Mouse (Mus musculus): ENCODE measurements around the gene Kdm7a.

The Kdm7a gene

DNA sequence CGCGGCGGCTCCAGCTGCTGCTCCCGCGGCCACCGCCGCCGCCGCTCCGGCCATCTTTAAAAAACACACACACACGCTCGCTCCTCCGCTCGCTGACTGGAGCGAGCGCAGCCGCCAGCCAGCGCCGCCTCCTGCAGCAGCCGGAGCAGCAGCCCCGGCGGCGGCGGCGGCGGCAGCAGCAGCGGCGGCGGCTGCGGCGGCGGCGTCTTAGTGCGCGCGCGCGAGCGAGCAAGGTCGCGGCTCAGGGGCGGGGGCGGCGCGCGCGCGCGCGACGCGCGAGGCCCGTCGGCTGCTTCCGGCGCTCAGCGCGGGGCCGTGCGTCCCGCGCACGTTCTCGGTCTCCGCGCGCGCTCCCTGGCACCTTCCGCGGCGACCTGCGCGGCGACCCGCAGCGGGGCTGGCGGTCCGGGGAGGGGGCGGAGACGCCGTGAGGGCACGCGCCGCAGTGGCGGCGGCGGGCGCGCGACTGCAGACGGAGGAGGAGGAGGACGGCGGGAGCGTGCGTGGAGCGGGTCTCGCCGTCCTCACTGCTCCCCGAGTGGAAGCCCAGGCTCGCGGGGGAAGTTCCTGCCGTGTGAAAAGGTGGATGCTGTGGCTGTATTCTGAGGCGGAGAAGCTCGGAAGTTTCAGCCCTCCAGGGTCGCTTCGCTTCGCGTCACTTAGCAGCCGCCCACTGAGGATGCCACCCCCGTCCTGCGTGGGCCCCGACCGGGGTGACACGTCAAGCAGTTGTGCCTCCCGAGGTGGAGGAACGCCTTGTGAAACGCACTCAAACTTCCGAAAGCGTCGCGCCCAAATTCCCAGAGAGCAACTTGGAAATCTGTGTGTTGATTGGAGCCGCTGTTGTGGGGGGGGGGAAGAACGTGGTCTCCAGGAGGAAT, at the start of gene Kdm7a:
Kdm7a (minus strand) TSS at position 209 of the 881 bp plus-strand sequence.
- peak; percentile 93 for DNase-seq

DNA sequence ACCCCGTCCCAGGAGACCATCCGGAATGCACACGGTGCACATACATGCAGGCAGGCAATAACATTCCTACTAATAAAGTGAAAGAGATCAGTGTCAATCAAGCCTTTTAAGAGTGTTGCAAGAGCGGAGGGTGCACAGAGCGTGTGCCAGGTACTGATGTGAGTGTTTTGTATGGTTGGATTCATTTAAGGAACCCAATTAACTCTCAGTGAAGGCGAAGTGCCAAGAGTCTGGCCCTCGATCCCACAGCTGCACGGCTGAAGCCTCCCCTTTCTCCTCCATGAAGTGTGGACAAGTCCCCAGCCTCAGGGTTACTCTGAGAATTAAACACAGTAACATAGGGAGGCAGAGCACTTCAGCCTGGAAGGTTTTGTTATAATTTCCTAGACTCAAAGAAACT, 48.7 kb upstream of the Kdm7a start:
- DNase-seq = no peak

- no peak for DNase-seq
Measured at GRCm38 (mm10) chr6:39250055-39250454, 43.5 kb upstream of the Kdm7a start.

GRCm38 (mm10) chr6:39249176-39249770, 42.7 kb upstream of the Kdm7a start:
- no peak for DNase-seq

DNA sequence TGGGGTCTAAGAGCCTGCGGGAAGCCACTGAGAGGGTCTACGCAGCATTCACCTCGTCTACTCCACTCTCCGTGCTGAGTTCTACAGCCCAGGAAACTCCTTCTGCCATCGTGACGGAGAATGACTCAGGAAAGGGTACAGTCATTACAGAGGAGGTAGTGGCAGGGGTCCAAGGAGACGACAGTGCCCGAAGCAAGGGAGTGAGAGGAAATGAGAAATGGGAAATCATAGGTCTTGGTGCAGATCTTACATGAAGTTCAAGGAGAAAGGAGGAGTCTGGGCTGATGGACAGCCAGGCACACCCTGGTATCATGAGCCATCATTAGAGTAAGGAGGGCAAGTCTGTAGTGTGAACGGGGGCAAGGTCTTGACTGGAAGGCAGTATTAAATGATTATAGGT, 37.5 kb upstream of the Kdm7a start:
- DNase-seq = no peak

DNA sequence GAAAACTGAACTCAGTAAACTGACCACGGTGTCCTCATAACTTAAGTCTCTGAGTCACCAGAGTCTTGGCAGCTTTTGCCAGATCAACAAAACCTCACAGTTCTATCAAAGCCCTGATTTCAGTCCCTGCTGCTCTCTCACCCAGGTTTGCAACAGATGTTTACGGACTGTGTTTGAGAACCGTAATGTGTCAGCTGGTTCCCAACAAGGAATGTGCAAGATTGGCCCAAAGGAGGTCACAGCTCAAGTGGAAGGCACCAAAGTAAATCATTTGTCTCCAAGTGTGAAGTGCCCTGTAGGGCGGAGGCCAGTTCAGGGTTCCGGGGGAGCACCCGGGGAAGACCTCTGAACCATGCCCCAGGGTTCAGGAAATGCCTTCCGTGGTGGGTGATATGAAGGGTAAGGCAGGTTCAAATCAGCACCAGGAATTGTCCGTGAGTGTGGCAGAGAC, 36.9 kb upstream of the Kdm7a start:
- DNase-seq = peak; percentile 35

- peak; percentile 92 for DNase-seq
Measured at GRCm38 (mm10) chr6:39242718-39243471, 36.3 kb upstream of the Kdm7a start.

DNA sequence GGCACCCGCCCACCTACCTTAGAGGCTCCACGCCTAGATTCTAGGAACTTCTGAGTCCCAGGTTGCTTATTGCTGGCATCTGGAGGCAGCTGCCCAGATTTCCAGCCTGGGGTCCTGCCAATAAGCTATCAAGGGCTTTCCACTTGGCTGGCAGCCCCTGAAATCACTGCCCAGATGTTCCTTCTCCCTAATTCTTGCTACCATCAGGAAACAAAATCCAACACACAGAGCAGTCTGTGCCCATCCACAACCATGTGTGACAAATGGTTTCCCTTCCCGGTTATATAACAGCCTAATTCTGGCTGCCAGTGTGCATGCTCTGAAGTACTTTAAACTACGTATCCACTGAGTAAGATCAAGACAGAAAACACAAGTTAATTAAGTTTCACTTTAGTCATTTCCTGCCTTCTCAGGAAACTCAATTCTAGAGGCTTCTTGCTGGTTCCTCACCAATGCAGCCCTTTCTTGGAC, 34.9 kb upstream of the Kdm7a start:
- peak; percentile 16 for DNase-seq

GRCm38 (mm10) chr6:39240956-39241355, 34.4 kb upstream of the Kdm7a start:
- no peak for DNase-seq

DNA sequence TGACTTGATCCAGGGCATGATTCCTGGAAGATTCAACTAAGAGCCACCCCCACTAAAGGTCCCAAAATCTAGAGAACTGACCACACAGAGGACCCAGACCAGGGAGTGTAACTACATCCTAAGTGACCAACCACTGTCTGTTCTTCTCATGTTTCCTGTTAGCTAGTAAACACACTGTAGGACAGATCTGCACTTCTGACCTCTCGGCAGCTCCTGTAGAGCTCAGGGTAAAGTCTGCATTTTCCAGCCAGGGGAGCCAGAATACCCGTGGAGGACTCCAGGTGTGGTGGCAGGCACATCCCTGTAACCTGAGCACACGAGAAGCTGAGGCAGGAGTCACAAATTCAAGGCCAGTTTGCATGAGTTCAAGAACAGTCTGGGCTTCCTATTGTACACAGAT, 31.3 kb upstream of the Kdm7a start:
- DNase-seq = no peak

DNA sequence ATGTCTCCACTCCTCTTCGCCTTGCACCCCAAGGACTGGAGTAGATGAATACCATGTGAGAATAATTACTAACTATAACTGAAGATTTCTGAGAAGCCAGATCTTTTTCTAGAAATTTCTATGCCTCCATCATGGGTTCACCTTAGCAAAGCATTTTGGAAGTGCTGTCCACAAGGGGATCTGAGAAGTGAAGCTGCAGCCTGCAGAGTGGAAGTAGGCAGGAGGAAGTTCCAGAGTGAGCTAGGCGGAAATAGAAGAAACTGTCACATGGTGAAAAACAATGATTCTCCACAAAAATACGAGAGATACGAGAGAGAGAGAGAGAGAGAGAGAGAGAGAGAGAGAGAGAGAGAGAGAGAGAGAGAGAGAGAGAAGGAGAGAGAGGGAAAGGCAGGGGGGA, 26.0 kb upstream of the Kdm7a start:
- no peak for DNase-seq

- no peak for DNase-seq
Measured at GRCm38 (mm10) chr6:39230664-39231063, 24.1 kb upstream of the Kdm7a start.

GRCm38 (mm10) chr6:39226610-39226955, 20.0 kb upstream of the Kdm7a start:
- DNase-seq = no peak

DNA sequence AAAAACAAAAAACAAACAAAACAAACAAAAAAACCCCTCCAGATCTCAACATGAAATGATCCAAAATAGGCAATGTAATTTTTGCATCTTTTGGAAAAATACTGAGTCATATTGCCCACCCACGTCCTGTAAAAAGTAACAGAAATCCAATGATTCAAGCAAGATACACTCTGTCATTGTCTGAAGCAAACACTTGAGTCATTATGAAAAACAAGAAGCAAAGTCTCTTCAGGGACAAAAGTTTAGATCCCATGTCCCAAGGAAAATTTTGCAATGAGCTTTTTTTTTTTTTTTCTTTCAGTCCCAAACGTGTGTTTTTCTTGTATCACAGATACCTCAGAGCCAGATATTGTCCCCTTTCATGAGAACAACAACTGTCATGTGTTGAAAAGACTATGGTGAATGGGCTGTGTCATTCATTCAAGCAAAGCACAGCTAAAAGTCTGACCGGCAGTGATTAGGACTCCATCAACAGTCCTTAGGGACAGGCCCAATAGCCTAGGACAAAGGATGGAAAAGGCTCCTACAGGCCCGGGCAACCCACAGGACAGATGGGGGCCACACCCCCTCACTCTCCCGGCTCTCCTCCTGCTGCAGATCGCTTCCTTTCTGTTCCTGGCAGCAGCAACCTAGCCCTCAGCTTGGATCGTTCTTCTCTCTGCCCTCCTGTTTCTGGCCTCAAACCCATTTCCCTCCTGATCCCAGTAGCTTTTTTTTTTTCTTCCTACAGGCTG, 19.5 kb upstream of the Kdm7a start:
- no peak for DNase-seq

- no peak for DNase-seq
Measured at GRCm38 (mm10) chr6:39223328-39223885, 16.8 kb upstream of the Kdm7a start.

- no peak for DNase-seq
Measured at GRCm38 (mm10) chr6:39222487-39222886, 15.9 kb upstream of the Kdm7a start.

DNA sequence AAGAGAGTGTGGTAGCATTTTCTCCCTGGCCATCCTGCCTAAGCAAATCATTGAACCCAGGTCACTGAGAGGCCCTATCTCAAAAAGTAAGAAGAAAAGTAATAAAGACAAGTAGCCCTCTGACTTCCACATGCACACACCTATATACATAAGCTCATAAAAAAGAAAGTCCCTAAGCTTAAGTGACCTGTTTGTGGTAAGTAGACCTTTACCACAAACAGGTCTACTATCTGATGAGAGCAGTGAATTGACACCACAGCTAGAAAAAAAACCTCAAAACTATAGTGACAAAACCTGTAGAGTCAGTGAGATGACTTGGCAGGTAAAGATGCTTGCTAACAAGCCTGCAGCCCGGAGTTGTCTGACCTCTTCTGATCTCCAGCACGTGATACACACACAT, 11.4 kb upstream of the Kdm7a start:
- no peak for DNase-seq

- DNase-seq = no peak
Measured at GRCm38 (mm10) chr6:39217138-39217537, 10.5 kb upstream of the Kdm7a start.

- DNase-seq = no peak
Measured at GRCm38 (mm10) chr6:39214949-39215606, 8.5 kb upstream of the Kdm7a start.

DNA sequence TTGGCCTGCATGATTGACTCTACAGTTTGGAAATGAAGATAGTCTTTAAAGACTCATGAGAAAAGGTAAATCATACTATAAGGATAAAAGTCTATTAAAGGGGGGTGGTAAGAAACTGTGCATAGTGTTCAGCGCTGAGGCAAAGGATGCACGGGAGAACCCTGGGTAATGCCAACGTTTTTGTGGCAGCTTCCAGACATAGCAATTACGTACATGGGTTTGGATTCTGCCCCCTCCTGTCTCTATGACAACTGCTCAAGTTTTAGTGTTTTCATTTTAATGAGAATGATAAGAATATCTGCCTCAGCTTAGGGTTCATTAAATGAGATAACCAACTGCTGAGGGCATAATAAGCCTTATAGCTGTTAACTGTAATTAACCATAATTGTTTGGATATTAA, 3.1 kb upstream of the Kdm7a start:
- DNase-seq = no peak

DNA sequence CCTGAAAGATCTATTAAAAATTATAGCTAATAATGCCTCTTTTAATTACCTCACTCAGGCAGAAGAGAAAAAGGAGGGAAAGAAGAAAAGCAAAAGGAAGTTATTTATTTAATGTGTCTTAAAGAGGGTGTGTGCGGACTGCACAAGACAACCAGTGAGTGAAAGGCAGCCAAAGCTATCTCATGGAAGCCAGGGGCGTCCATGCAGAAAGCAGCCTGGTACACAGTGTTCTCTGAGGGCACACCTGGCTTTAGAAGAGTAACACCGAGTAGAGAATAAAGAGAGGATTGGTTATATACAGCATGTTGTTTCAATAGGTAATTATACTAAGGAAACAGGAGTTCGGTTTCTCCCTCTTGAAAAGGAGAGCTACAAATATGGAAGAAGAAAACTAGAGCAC, 1.6 kb upstream of the Kdm7a start:
- DNase-seq = no peak
